Mouse (Mus musculus) hindlimb bud, embryonic 11.5 days (tissue): ENCODE results near the gene Btbd35f24.
"Not testable (repeated sequence)": the region's sequence is repeated elsewhere in the genome, so short reads cannot be mapped to it uniquely, and the experiment has no call there.

Source experiments
- DNase-seq: peaks from one replicate; pipeline ENCODE4 v3.0.0-alpha.2; 2012; ENCODE audit warnings: low read depth, low spot score; ENCODE audit errors: extremely low spot score

Gene Btbd35f24

GRCm38 (mm10) chrX:3195727-3196126, at the start of gene Btbd35f24:
TSS of gene Btbd35f24 (minus strand) at chrX:3195827.
- DNase-seq, result not testable (repeated sequence)
